Mouse (Mus musculus): ENCODE results near the gene Eps8l2. TPM values are rescaled to one million over a fixed set of nuclear protein-coding genes. Genes with fewer than 3 reads are reported as not detected.

Gene Eps8l2
- polyA plus RNA-seq, 1 experiment from 2014 or later: not detected

DNA sequence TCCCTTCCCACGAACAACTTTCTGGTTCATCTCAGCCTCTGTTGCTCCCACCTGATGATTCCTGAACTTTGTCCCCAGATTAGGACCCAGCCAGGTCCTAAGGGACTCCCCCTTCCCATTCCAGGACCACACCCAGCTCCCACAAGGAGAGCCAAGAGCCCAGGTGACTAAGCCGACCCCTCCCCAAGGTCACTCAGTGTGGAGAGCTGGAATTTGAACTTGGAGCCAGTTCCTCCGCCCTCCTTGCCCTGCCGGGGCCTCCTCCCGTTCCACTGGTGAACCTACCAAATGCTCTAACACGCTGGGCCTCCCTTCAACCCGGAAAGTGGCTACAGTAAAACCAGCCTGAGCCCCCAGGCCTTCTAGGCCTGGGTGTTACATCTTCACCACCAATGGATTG, 1.3 kb downstream of the Eps8l2 start:
- H3K4me3 ChIP-seq (ENCODE audit: inconsistent target): no peak overlapping the region

DNA sequence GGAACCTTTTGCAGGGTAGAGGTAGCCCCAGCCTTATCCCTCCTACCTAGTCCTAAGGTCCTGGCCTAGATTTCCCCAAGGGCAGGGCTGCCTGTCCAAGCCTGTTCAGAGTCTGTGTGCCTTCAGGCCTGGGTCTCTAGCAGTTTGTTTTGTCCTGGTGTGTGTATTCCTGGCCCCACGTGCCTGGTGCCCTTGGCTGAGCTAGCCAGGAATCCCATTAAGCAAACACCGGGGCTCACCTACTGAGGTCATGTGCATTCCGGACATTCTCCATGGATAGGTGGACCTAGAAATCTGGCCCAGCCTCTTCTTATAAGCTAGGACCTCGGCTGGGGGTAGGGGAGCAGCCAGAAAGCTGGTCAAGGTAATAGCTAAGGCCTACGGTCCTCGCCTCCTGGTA, 1.8 kb downstream of the Eps8l2 start:
- no peak overlapping the region for H3K27ac ChIP-seq
- H3K36me3 ChIP-seq (ENCODE audit: inconsistent target): peaks cover 8% of the 10 kb centered on the region; the same call in 1 of the 2 replicates
- 92% methylated on average over 5 of the region's 6 CpGs for WGBS (ENCODE audit: missing documents)
- no peak overlapping the region for H3K4me3 ChIP-seq (ENCODE audit: inconsistent target)
- H3K79me2 ChIP-seq (ENCODE audit: inconsistent target): no peaks in the 10 kb centered on the region

More for the DNA sequence above, 1.3 kb downstream of the Eps8l2 start:
- WGBS (ENCODE audit: missing documents): 94% methylated on average over 7 of the region's 7 CpGs
- H3K27ac ChIP-seq: no peak overlapping the region
- peaks cover 11% of the 10 kb centered on the region; the same call in 1 of the 2 replicates for H3K36me3 ChIP-seq (ENCODE audit: inconsistent target)
- no peaks in the 10 kb centered on the region for H3K79me2 ChIP-seq (ENCODE audit: inconsistent target)

DNA sequence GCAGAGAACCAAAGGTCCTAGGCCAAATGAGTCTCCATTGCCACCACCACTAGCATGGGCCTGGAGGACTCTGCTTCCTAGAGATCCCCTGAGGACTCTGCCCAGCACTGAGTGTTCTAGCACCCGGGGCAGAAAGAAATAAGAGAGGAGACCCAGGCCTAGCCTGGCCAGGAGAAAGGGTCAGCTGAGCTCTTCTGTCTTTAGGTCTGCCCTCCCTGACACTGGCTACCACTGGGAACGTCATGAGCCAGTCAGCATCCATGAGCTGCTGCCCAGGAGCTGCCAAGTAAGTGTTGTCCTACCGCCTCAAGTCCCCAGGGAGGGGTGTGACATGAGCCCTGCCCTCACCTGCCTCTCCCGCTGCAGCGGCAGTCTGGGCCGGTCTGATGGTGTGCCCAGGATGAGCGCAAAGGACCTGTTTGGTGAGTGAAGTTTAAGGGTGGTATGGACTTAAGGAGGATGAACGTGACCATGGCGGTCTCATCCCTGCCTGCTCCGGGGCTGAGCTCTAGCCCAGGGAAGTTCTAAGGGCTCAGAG, 3.1 kb downstream of the Eps8l2 start:
- H3K27ac ChIP-seq: no peak overlapping the region
- 95% methylated on average over 9 of the region's 10 CpGs for WGBS (ENCODE audit: missing documents)

DNA sequence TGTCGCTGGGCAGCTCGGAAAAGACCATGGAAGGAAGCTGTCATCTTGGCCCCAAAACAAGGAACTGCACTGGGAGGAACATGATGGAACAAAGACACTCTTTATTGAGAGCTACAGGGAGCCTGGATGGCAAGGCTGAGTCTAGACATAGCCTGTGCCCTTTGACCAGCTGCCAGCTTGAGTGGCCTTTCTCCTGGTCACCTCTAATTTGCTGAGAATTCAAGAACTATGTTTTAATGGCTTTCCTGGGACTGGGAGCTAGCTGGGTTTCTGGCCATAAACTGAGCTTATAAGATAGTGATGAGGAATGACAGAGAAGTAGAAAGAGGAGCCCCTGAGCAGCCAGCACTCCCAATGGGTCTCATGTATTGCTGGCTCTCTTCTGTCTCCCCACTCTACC, 4.5 kb downstream of the Eps8l2 start:
- Histone ChIP-seq H3K27ac (no peak overlapping the region), H3K4me3 (ENCODE audit: inconsistent target) (no peak overlapping the region), H3K36me3 (ENCODE audit: inconsistent target) (no peaks in the 10 kb centered on the region), H3K79me2 (ENCODE audit: inconsistent target) (no peaks in the 10 kb centered on the region)
- WGBS (ENCODE audit: missing documents): 72% methylated on average over 2 of the region's 2 CpGs

More for the DNA sequence above, 3.1 kb downstream of the Eps8l2 start:
- Histone ChIP-seq H3K36me3 (ENCODE audit: inconsistent target) (no peaks in the 10 kb centered on the region), H3K79me2 (ENCODE audit: inconsistent target) (no peaks in the 10 kb centered on the region), H3K4me3 (ENCODE audit: inconsistent target) (no peak overlapping the region)

DNA sequence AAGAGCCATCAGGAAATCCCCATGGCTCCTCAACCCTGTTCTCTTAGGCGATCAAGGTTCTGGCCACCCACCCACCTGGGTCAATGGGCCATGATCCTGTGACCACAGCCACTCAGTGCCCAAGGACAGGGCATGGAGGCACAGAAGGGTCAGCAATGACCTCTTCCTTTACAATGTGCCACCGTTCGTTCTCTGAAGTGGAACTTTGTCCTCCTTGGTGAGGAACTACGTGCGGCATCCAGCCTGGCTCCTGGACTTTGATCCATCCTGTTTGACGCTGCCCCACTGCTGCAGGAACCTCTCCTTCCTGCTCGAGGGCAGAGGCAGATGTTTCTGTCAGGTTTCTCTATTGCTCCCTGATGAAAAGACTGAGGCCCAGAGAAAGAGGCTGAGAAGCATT, 5.0 kb downstream of the Eps8l2 start:
- Histone ChIP-seq H3K27ac (no peak overlapping the region), H3K79me2 (ENCODE audit: inconsistent target) (no peaks in the 10 kb centered on the region), H3K36me3 (ENCODE audit: inconsistent target) (no peaks in the 10 kb centered on the region), H3K4me3 (ENCODE audit: inconsistent target) (no peak overlapping the region)
- 90% methylated on average over 7 of the region's 7 CpGs for WGBS (ENCODE audit: missing documents)

- H3K79me2 ChIP-seq (ENCODE audit: inconsistent target): no peaks in the 10 kb centered on the region
- H3K27ac ChIP-seq: no peak overlapping the region
- WGBS (ENCODE audit: missing documents): 59% methylated on average over 5 of the region's 5 CpGs
- no peak overlapping the region for H3K4me3 ChIP-seq (ENCODE audit: inconsistent target)
- no peaks in the 10 kb centered on the region for H3K36me3 ChIP-seq (ENCODE audit: inconsistent target)
Observed at GRCm38 (mm10) chr7:141344787-141345186, 6.1 kb downstream of the Eps8l2 start.

DNA sequence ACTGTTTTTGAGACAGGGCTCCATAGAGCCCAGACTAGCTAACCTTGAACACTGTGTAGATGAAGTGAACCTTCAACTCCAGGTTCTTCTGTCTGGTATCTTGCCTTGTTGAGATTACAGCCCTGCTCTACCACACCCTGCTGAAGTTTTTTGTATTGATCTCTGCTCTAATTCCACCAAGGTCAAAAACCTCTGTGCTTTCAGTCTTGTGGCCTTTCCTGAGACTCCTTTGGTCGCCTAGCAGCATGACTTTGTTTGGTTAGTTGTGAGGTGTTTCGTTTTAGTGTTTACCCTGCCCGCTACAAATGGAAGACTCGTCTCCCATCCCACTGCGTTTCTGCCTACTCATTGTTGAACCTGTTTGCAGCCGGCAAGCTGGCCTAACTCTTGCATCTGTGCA, 12.4 kb downstream of the Eps8l2 start:
- no peaks in the 10 kb centered on the region for H3K36me3 ChIP-seq (ENCODE audit: inconsistent target)
- WGBS (ENCODE audit: missing documents): 93% methylated on average over 6 of the region's 6 CpGs
- H3K27ac ChIP-seq: no peak overlapping the region

DNA sequence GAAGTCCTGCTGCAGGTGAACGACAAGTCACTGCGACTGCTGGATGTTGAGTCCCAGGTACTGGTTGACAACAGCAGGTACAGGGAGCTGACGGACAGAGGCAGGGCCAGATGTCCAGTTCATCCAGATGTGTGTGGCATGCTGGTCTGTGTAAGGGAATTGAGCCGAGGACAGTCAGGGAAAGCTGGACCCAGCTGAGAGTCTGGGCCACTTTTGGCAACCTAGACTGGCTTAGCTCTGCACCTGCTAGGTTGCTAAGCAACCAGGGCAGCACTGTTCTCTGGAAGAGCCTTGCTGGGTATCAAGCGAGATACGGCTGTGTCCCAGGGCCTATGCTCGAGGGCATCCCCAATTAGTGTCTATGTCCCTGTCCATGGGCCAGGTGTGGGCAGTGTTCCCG, 16.4 kb downstream of the Eps8l2 start:
- Histone ChIP-seq H3K36me3 (ENCODE audit: inconsistent target) (no peaks in the 10 kb centered on the region), H3K79me2 (ENCODE audit: inconsistent target) (no peaks in the 10 kb centered on the region), H3K27ac (no peak overlapping the region), H3K4me3 (ENCODE audit: inconsistent target) (no peak overlapping the region)
- 98% methylated on average over 8 of the region's 8 CpGs for WGBS (ENCODE audit: missing documents)

More for the DNA sequence above, 12.4 kb downstream of the Eps8l2 start:
- Histone ChIP-seq H3K4me3 (ENCODE audit: inconsistent target) (no peak overlapping the region), H3K79me2 (ENCODE audit: inconsistent target) (no peaks in the 10 kb centered on the region)

- Histone ChIP-seq H3K79me2 (ENCODE audit: inconsistent target) (no peaks in the 10 kb centered on the region), H3K36me3 (ENCODE audit: inconsistent target) (no peaks in the 10 kb centered on the region), H3K27ac (no peak overlapping the region), H3K4me3 (ENCODE audit: inconsistent target) (no peak overlapping the region)
- WGBS (ENCODE audit: missing documents): 85% methylated on average over 12 of the region's 12 CpGs
Observed at GRCm38 (mm10) chr7:141355626-141356326, 17.1 kb downstream of the Eps8l2 start.

DNA sequence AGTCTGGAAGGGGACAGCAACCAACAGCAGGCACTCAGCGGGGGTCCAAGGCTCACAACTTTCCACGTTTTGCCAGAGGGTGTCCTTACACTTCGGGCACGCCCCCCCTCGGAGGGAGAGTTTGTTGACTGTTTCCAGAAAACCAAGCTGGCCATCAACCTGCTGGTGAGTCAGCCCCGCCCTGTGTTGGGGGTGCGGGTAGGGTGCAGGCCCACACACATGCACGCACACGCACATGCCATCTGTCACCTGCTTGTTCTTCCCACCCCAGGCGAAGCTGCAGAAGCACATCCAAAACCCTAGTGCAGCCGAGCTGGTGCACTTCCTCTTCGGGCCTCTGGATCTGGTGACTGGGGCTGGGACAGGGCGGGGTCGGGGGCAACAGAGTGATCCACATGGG, 18.3 kb downstream of the Eps8l2 start:
- no peaks in the 10 kb centered on the region for H3K79me2 ChIP-seq (ENCODE audit: inconsistent target)
- WGBS (ENCODE audit: missing documents): 73% methylated on average over 14 of the region's 14 CpGs
- H3K36me3 ChIP-seq (ENCODE audit: inconsistent target): no peaks in the 10 kb centered on the region
- no peak overlapping the region for H3K4me3 ChIP-seq (ENCODE audit: inconsistent target)
- H3K27ac ChIP-seq: no peak overlapping the region

GRCm38 (mm10) chr7:141361510-141361909, 22.8 kb downstream of the Eps8l2 start:
- Histone ChIP-seq H3K79me2 (ENCODE audit: inconsistent target) (no peaks in the 10 kb centered on the region), H3K36me3 (ENCODE audit: inconsistent target) (no peaks in the 10 kb centered on the region), H3K4me3 (ENCODE audit: inconsistent target) (no peak overlapping the region), H3K27ac (no peak overlapping the region)
- WGBS (ENCODE audit: missing documents): 37% methylated on average over 18 of the region's 24 CpGs

- Histone ChIP-seq H3K79me2 (ENCODE audit: inconsistent target) (no peaks in the 10 kb centered on the region), H3K4me3 (ENCODE audit: inconsistent target) (no peak overlapping the region), H3K36me3 (ENCODE audit: inconsistent target) (no peaks in the 10 kb centered on the region), H3K27ac (no peak overlapping the region)
- 54% methylated on average over 4 of the region's 4 CpGs for WGBS (ENCODE audit: missing documents)
Observed at GRCm38 (mm10) chr7:141363106-141363751, 24.5 kb downstream of the Eps8l2 start.

- WGBS (ENCODE audit: missing documents): 88% methylated on average over 2 of the region's 2 CpGs
- H3K4me3 ChIP-seq (ENCODE audit: inconsistent target): no peak overlapping the region
- no peaks in the 10 kb centered on the region for H3K36me3 ChIP-seq (ENCODE audit: inconsistent target)
- H3K27ac ChIP-seq: no peak overlapping the region
- H3K79me2 ChIP-seq (ENCODE audit: inconsistent target): no peaks in the 10 kb centered on the region
Observed at GRCm38 (mm10) chr7:141363752-141364125, 25.1 kb downstream of the Eps8l2 start.

DNA sequence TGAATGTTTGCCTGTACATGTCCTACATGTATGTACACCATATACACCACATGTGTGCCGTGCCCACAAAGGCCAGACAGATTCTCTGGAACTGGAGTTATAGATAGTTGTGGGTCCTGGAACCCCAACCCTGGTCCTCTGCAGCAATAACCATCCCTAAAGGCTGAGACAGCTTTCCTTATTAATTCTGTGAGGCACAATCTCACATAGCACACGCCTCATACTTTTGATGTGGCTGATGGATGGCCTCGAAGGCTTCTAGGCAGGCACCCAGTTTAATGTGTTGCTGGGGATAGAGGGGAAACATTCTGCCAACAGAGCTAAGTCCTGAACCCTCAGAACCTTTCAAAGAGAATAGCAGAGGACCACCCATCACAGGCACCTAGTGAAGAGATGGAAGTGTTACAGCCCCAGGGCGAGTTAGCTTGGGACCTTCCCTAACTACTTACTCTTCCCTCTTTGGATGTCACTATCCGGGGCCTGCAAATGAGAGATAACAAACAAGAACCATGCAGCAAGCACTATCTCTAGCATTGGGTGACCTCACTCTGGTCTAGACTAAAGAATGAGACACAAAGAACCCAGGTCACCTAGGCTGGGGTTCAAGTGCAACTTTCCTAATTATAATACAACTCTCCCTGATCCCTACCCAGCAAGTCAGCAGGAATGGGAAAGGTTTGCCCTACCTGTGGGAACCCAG, 25.8 kb downstream of the Eps8l2 start:
- H3K36me3 ChIP-seq (ENCODE audit: inconsistent target): no peaks in the 10 kb centered on the region
- no peaks in the 10 kb centered on the region for H3K79me2 ChIP-seq (ENCODE audit: inconsistent target)
- H3K4me3 ChIP-seq (ENCODE audit: inconsistent target): no peak overlapping the region
- H3K27ac ChIP-seq: no peak overlapping the region
- 87% methylated on average over 5 of the region's 5 CpGs for WGBS (ENCODE audit: missing documents)

- H3K27ac ChIP-seq: no peak overlapping the region
- no peaks in the 10 kb centered on the region for H3K79me2 ChIP-seq (ENCODE audit: inconsistent target)
- WGBS (ENCODE audit: missing documents): 94% methylated on average over 3 of the region's 3 CpGs
- no peaks in the 10 kb centered on the region for H3K36me3 ChIP-seq (ENCODE audit: inconsistent target)
- no peak overlapping the region for H3K4me3 ChIP-seq (ENCODE audit: inconsistent target)
Observed at GRCm38 (mm10) chr7:141365049-141365445, 26.4 kb downstream of the Eps8l2 start.

Measured in macrophage (primary cell).